Mouse (Mus musculus) brain, embryonic 14.5 days (tissue): ENCODE measurements around the gene 1700113H08Rik. TPM values are rescaled to one million over a fixed set of nuclear protein-coding genes. Genes with fewer than 3 reads are reported as not detected.

Experiments
- DNase-seq: peaks from one replicate; pipeline ENCODE4 v3.0.0-alpha.2; 2011; ENCODE audit warnings: low read depth
- CTCF ChIP-seq: fragments of 200-500 bp; IDR thresholded peaks from 2 replicates; pipeline ENCODE4 v1.5.1; 2012; ENCODE audit warnings: inconsistent platforms, mild to moderate bottlenecking, moderate library complexity, borderline replicate concordance; ENCODE audit not compliant: insufficient read depth, insufficient read length; ENCODE audit errors: extremely low read depth
- POLR2A ChIP-seq: fragments of 200-500 bp; IDR thresholded peaks from 2 replicates; pipeline ENCODE4 v1.6.1; 2012; ENCODE audit warnings: mild to moderate bottlenecking, inconsistent platforms, borderline replicate concordance; ENCODE audit not compliant: poor library complexity, insufficient read depth, insufficient read length, severe bottlenecking; ENCODE audit errors: extremely low read depth
- polyA plus RNA-seq: library from polyadenylated mRNA; depleted of rRNA; stranded (reverse); fragments of >200 nt; gene quantifications from 2 replicates; pipeline ENCODE4 v1.2.3, GENCODE M21; 2012; rRNA removed

Gene 1700113H08Rik
- polyA plus RNA-seq, 1 experiment = 0.29 TPM

DNA sequence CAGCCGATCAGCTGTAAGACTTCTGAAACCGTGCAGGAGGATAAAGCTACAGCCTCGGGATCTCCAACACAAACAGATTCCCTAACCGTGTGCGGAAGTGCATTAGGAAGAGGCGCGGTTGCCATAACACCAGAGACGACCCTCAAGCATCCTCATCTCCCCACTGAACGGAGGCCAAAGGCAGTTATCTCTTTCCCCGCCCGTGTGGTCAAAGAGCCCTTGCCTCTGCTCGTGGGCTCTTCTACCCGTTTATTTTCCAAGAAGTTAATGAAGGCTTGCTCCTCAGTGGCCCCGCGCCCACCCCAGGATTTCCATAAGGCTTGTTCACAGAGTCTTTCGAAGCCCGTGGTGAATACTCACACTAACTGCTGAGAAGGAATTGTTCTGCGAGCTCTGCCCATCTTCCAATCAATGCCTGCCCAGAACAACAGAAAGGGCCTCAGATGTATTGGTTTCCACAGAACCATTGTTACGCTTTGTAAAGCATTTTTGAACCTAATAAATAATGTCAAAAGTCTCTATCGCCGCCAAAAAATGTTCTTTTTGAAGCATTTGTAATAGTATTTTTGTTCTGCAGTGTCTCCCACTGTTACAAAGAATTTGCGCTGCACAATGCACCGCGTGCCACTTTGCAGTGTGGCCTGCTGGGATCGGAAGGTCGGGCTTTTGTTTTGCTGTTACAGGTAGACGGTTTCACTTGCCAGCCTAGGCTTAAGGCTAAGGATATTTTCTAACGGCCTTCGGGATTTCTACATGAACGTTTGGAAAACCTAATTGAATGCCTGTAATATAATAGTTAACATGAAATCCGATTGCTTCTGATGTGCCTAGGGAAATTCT is 172.4 kb downstream of the 1700113H08Rik start:
- peak; percentile 72 for DNase-seq
- TF ChIP-seq POLR2A = no peak
- no peak for TF ChIP-seq CTCF

DNA sequence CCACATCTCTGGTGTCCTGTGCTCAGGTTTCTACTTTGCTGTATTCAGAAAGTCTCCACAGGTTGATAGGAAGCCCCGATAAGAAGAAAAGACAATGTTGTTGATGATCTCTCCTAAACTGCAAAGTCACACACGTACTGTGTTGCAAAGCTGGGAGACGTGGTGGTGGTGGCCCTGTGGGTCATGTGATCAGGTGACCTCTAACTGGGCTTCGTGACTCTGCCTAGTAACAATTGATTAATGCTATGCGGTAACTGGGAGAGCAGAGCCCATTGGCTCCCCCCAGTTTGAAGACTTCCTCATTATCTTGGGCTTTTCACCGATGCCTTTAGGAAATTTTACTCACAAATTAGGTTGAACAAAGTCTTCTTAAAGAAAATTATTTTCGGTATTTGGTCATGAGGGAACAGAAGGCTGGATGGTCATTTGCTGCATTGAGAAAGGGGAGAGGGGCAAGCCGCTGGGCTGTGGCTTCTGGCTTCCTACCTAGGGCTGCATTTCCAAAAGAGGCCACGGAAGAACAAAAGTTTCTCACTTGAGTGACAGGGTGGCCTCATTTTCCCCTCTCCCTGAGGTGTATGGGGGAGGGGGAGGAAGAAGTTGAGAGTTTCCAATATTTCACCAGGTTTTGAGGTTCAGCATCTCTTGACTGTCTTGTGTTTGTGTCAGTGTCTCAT is 181.6 kb downstream of the 1700113H08Rik start:
- TF ChIP-seq POLR2A (no peak), CTCF (no peak)
- DNase-seq = peak; percentile 3

- TF ChIP-seq CTCF (no peak), POLR2A (no peak)
- no peak for DNase-seq
Observed at GRCm38 (mm10) chr10:87271724-87272123, 213.9 kb downstream of the 1700113H08Rik start.

DNA sequence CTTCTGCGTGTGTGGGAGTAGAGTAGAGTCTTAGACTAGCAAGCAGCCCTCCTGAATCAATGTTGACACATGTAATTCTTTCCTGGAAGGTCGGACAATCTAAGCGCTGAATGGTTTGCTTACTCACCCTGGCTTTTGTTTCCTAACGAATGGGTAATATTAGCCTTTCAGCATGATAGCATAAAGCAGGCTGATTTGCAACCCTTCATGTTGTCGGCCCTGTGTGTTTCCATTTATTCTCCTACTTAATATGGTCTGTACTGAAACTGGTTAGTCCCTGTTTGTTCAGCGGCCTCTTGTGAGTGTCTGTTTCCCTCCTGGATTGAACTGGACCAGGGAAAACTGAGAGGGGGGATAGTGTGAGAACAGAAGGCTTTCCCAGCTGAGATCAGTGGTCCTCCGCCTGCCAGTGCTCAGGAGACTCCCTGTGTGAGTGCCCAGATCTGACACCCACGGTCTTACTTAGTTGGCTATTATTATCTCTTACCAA is 214.3 kb downstream of the 1700113H08Rik start:
- no peak for TF ChIP-seq CTCF
- TF ChIP-seq POLR2A = no peak
- DNase-seq = peak; percentile 52

DNA sequence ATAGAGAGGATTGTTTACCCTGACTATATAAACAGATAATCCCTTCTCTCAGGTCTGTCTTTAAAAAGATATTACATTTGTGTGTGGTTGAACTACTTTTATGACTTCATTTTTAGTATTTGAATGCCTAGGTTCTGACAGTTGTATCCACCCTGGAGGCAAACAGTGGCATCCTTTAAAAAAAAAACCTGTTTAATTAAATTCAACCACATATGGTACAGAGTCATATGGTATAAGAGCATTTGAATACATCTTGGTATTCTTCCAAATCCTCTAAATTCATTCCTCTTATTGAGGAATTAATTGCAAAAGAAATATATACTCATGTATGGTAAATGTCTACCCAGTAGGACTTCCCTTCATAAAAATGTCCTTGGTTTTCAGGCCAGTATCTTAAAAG is 217.2 kb downstream of the 1700113H08Rik start:
- peak; percentile 47 for DNase-seq
- TF ChIP-seq POLR2A (no peak), CTCF (no peak)

Other genes with a start within 250 kb of the 1700113H08Rik start
- gene Stab2, start 50.0 kb upstream of the 1700113H08Rik start, polyA plus RNA-seq = 0.14 and 0.16 TPM in 2 replicates